Mouse (Mus musculus): ENCODE results near the gene Qars. TPM values are rescaled to one million over a fixed set of nuclear protein-coding genes. Genes with fewer than 3 reads are reported as not detected.

Gene Qars
- total and polyA plus RNA-seq, 2 experiments from 2014 or later: 55.1 to 155 TPM

GRCm38 (mm10) chr9:108525400-108525799 lies 17.9 kb downstream of the Qars start:
- Histone ChIP-seq H3K4me2 (ENCODE audit: low read depth) (no peak overlapping the region), H3K4me1 (ENCODE audit: insufficient read depth) (no peaks in the 10 kb centered on the region), H3K36me3 (ENCODE audit: insufficient read depth) (peaks cover 14% of the 10 kb centered on the region), H3K9ac (no peak overlapping the region), H3K4me3 (ENCODE audit: low read depth, low read length) (no peak overlapping the region), H3K27me3 (ENCODE audit: insufficient read depth, low read length) (no peaks in the 10 kb centered on the region), H3K9me3 (ENCODE audit: low read length) (no peaks in the 10 kb centered on the region), H3K27ac (ENCODE audit: low read depth, low read length) (no peak overlapping the region)
- no peak for TF ChIP-seq CTCF (IDR thresholded peaks at IDR 0.05; ENCODE audit: low read depth)
- ATAC-seq (no peak), DNase-seq (no peak)
- WGBS: 88% methylated on average over 3 of the region's 3 CpGs

DNA sequence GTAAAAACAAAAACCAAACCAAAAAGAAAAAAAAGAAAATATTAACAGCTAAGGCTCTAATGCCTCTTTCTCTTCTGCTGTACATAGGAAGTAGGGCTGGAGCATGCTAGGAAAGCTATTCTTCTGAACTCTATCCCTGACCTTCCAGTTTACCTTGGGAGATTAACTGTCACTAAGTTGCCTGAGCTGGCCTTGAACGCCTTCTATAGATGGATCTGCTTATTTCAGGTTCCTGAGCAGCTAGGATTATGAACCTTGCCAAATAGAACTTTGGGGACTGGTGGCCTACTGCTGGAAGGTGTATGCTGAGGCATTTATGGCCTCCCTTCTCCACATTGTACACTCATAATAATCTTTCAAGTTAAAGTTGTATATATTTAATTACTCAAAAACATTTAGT lies 23.4 kb downstream of the Qars start:
- no peak for ATAC-seq
- WGBS: 92% methylated on average over 1 of the region's 1 CpGs
- peaks cover 51% of the 10 kb centered on the region for H3K36me3 ChIP-seq (ENCODE audit: insufficient read depth)

GRCm38 (mm10) chr9:108531496-108531895 lies 24.0 kb downstream of the Qars start:
- no peak for DNase-seq
- no peaks in the 10 kb centered on the region for H3K27me3 ChIP-seq (ENCODE audit: insufficient read depth, low read length)
- H3K4me3 ChIP-seq (ENCODE audit: low read depth, low read length): no peak overlapping the region
- TF ChIP-seq CTCF (IDR thresholded peaks at IDR 0.05; ENCODE audit: low read depth): no peak
- H3K9me3 ChIP-seq (ENCODE audit: low read length): no peaks in the 10 kb centered on the region
- H3K36me3 ChIP-seq (ENCODE audit: insufficient read depth): peaks cover 54% of the 10 kb centered on the region
- ATAC-seq: no peak
- no peaks in the 10 kb centered on the region for H3K4me1 ChIP-seq (ENCODE audit: insufficient read depth)
- WGBS: 96% methylated on average over 1 of the region's 1 CpGs
- H3K4me2 ChIP-seq (ENCODE audit: low read depth): no peak overlapping the region
- no peak overlapping the region for H3K9ac ChIP-seq
- no peak overlapping the region for H3K27ac ChIP-seq (ENCODE audit: low read depth, low read length)

More for the DNA sequence above, 23.4 kb downstream of the Qars start:
- no peaks in the 10 kb centered on the region for H3K9me3 ChIP-seq (ENCODE audit: low read length)
- H3K27ac ChIP-seq (ENCODE audit: low read depth, low read length): no peak overlapping the region
- no peak for TF ChIP-seq CTCF (IDR thresholded peaks at IDR 0.05; ENCODE audit: low read depth)
- H3K4me3 ChIP-seq (ENCODE audit: low read depth, low read length): no peak overlapping the region
- H3K27me3 ChIP-seq (ENCODE audit: insufficient read depth, low read length): no peaks in the 10 kb centered on the region
- no peak overlapping the region for H3K9ac ChIP-seq
- no peaks in the 10 kb centered on the region for H3K4me1 ChIP-seq (ENCODE audit: insufficient read depth)
- no peak overlapping the region for H3K4me2 ChIP-seq (ENCODE audit: low read depth)
- no peak for DNase-seq

GRCm38 (mm10) chr9:108540846-108541245 lies 33.3 kb downstream of the Qars start:
- H3K4me3 ChIP-seq (ENCODE audit: low read depth, low read length): no peak overlapping the region
- no peak for TF ChIP-seq CTCF (IDR thresholded peaks at IDR 0.05; ENCODE audit: low read depth)
- DNase-seq: no peak
- no peaks in the 10 kb centered on the region for H3K27me3 ChIP-seq (ENCODE audit: insufficient read depth, low read length)
- H3K9ac ChIP-seq: no peak overlapping the region
- H3K4me2 ChIP-seq (ENCODE audit: low read depth): no peak overlapping the region
- ATAC-seq: no peak
- H3K4me1 ChIP-seq (ENCODE audit: insufficient read depth): no peaks in the 10 kb centered on the region
- H3K27ac ChIP-seq (ENCODE audit: low read depth, low read length): no peak overlapping the region
- H3K9me3 ChIP-seq (ENCODE audit: low read length): no peaks in the 10 kb centered on the region
- H3K36me3 ChIP-seq (ENCODE audit: insufficient read depth): peaks cover 68% of the 10 kb centered on the region

- peaks cover 69% of the 10 kb centered on the region for H3K36me3 ChIP-seq (ENCODE audit: insufficient read depth)
- no peak for ATAC-seq
- 91% methylated on average over 3 of the region's 3 CpGs for WGBS
These were observed 38.5 kb downstream of the Qars start for GRCm38 (mm10) chr9:108545986-108546385.

DNA sequence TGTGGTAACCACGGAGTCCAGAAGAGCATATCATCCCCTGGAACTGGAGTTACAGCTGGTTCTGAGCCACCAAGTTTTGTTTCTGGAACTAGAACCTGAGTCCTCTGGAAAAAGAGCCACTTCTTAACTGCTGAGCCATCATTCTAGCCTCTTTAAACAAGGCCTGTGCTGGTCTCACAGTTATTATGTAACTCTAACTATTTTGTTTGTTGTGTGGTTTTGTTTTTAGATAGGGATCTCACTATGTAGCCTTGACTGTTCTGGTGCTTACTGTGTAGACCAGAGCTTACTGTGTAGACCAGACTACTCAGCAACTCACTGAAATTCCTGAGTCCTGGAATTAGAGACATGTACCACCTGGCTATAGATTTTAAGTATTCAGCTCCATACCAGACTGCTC lies 39.4 kb downstream of the Qars start:
- H3K4me2 ChIP-seq (ENCODE audit: low read depth): no peak overlapping the region
- ATAC-seq (no peak), DNase-seq (no peak)
- 95% methylated on average over 1 of the region's 1 CpGs for WGBS
- no peak overlapping the region for H3K27ac ChIP-seq (ENCODE audit: low read depth, low read length)
- TF ChIP-seq CTCF (IDR thresholded peaks at IDR 0.05; ENCODE audit: low read depth): no peak
- H3K4me1 ChIP-seq (ENCODE audit: insufficient read depth): no peaks in the 10 kb centered on the region
- H3K9me3 ChIP-seq (ENCODE audit: low read length): no peaks in the 10 kb centered on the region
- no peak overlapping the region for H3K9ac ChIP-seq
- peaks cover 64% of the 10 kb centered on the region for H3K36me3 ChIP-seq (ENCODE audit: insufficient read depth)
- H3K27me3 ChIP-seq (ENCODE audit: insufficient read depth, low read length): no peaks in the 10 kb centered on the region
- no peak overlapping the region for H3K4me3 ChIP-seq (ENCODE audit: low read depth, low read length)

More at GRCm38 (mm10) chr9:108545986-108546385, 38.5 kb downstream of the Qars start:
- TF ChIP-seq CTCF (IDR thresholded peaks at IDR 0.05; ENCODE audit: low read depth): no peak
- no peak for DNase-seq
- no peak overlapping the region for H3K4me3 ChIP-seq (ENCODE audit: low read depth, low read length)
- no peak overlapping the region for H3K27ac ChIP-seq (ENCODE audit: low read depth, low read length)
- no peaks in the 10 kb centered on the region for H3K4me1 ChIP-seq (ENCODE audit: insufficient read depth)
- no peaks in the 10 kb centered on the region for H3K27me3 ChIP-seq (ENCODE audit: insufficient read depth, low read length)
- no peak overlapping the region for H3K9ac ChIP-seq
- no peak overlapping the region for H3K4me2 ChIP-seq (ENCODE audit: low read depth)
- H3K9me3 ChIP-seq (ENCODE audit: low read length): no peaks in the 10 kb centered on the region

- no peak for TF ChIP-seq CTCF (IDR thresholded peaks at IDR 0.05; ENCODE audit: low read depth)
- 91% methylated on average over 4 of the region's 4 CpGs for WGBS
- Histone ChIP-seq H3K4me3 (ENCODE audit: low read depth, low read length) (no peak overlapping the region), H3K27me3 (ENCODE audit: insufficient read depth, low read length) (no peaks in the 10 kb centered on the region), H3K4me2 (ENCODE audit: low read depth) (no peak overlapping the region), H3K9ac (no peak overlapping the region), H3K27ac (ENCODE audit: low read depth, low read length) (no peak overlapping the region), H3K4me1 (ENCODE audit: insufficient read depth) (peaks cover 6% of the 10 kb centered on the region), H3K9me3 (ENCODE audit: low read length) (no peaks in the 10 kb centered on the region), H3K36me3 (ENCODE audit: insufficient read depth) (peaks cover 66% of the 10 kb centered on the region)
- DNase-seq (no peak), ATAC-seq (no peak)
These were observed 51.7 kb downstream of the Qars start for GRCm38 (mm10) chr9:108559169-108559568.
